Mouse (Mus musculus): Measurements from ENCODE around the gene BC049715. TPM values are rescaled to one million over a fixed set of nuclear protein-coding genes. Genes with fewer than 3 reads are reported as not detected.

The BC049715 gene
- polyA plus RNA-seq (2015; fragmentation: Nextera tagmentation; extraction: Ambion mirVana) = 1.6 and 1.9 TPM in 2 replicates

- peak within 1 kb of the TSS; percentile 97 for H3K9ac ChIP-seq (replicated peaks; ENCODE audit: low read length)
- peak within 1 kb of the TSS; percentile 90 for H3K4me2 ChIP-seq (replicated peaks; ENCODE audit: low read depth, low read length)
- peaks cover 24% of the 10 kb centered on the region for H3K36me3 ChIP-seq (ENCODE audit: insufficient read depth, low read length)
- peak within 1 kb of the TSS; percentile 64 for H3K27ac ChIP-seq (ENCODE audit: low read length)
- H3K27me3 ChIP-seq (ENCODE audit: insufficient read depth, low read length) = no peaks in the 10 kb centered on the region
- H3K9me3 ChIP-seq (ENCODE audit: low read length) = no peaks in the 10 kb centered on the region
- H3K4me1 ChIP-seq (ENCODE audit: insufficient read depth, low read length) = peaks cover 13% of the 10 kb centered on the region
- H3K4me3 ChIP-seq (ENCODE audit: low read length) = peak within 1 kb of the TSS; percentile 66
- under 1% methylated on average over 34 of the region's 34 CpGs for WGBS
- ATAC-seq (ENCODE audit: low FRiP score, low TSS enrichment) = peak; percentile 19; the same call in 1 of the 2 replicates
Observed at GRCm38 (mm10) chr6:136827516-136827880, at the start of gene BC049715. BC049715 (plus strand) TSS chr6:136827626.

- Histone ChIP-seq H3K4me1 (ENCODE audit: insufficient read depth, low read length) (no peaks in the 10 kb centered on the region), H3K36me3 (ENCODE audit: insufficient read depth, low read length) (no peaks in the 10 kb centered on the region), H3K4me3 (ENCODE audit: low read length) (no peak within 1 kb of the TSS), H3K4me2 (replicated peaks; ENCODE audit: low read depth, low read length) (no peak within 1 kb of the TSS), H3K9me3 (ENCODE audit: low read length) (no peaks in the 10 kb centered on the region), H3K9ac (replicated peaks; ENCODE audit: low read length) (no peak within 1 kb of the TSS), H3K27me3 (ENCODE audit: insufficient read depth, low read length) (no peaks in the 10 kb centered on the region), H3K27ac (ENCODE audit: low read length) (no peak within 1 kb of the TSS)
- 70% methylated on average over 20 of the region's 20 CpGs for WGBS
- ATAC-seq (ENCODE audit: low FRiP score, low TSS enrichment) = no peak
Observed at GRCm38 (mm10) chr6:136781377-136781986, 45.9 kb upstream of the BC049715 start, which contains the start of gene Gucy2c. Gucy2c (minus strand) TSS chr6:136781765.

- no peaks in the 10 kb centered on the region for H3K36me3 ChIP-seq (ENCODE audit: insufficient read depth, low read length)
- WGBS = 87% methylated on average over 12 of the region's 12 CpGs
- H3K9me3 ChIP-seq (ENCODE audit: low read length) = no peaks in the 10 kb centered on the region
- H3K4me2 ChIP-seq (replicated peaks; ENCODE audit: low read depth, low read length) = no peak overlapping the region
- H3K4me3 ChIP-seq (ENCODE audit: low read length) = no peak overlapping the region
- H3K27me3 ChIP-seq (ENCODE audit: insufficient read depth, low read length) = no peaks in the 10 kb centered on the region
- no peak overlapping the region for H3K9ac ChIP-seq (replicated peaks; ENCODE audit: low read length)
- no peak overlapping the region for H3K27ac ChIP-seq (ENCODE audit: low read length)
- H3K4me1 ChIP-seq (ENCODE audit: insufficient read depth, low read length) = no peaks in the 10 kb centered on the region
- no peak for ATAC-seq (ENCODE audit: low FRiP score, low TSS enrichment)
Observed at GRCm38 (mm10) chr6:136782146-136782545, 45.3 kb upstream of the BC049715 start.

- Histone ChIP-seq H3K4me3 (ENCODE audit: low read length) (no peak overlapping the region), H3K27ac (ENCODE audit: low read length) (no peak overlapping the region), H3K9ac (replicated peaks; ENCODE audit: low read length) (no peak overlapping the region), H3K36me3 (ENCODE audit: insufficient read depth, low read length) (no peaks in the 10 kb centered on the region), H3K9me3 (ENCODE audit: low read length) (no peaks in the 10 kb centered on the region), H3K27me3 (ENCODE audit: insufficient read depth, low read length) (no peaks in the 10 kb centered on the region), H3K4me2 (replicated peaks; ENCODE audit: low read depth, low read length) (no peak overlapping the region), H3K4me1 (ENCODE audit: insufficient read depth, low read length) (no peaks in the 10 kb centered on the region)
- no peak for ATAC-seq (ENCODE audit: low FRiP score, low TSS enrichment)
- WGBS = 85% methylated on average over 9 of the region's 9 CpGs
Observed at GRCm38 (mm10) chr6:136782761-136783160, 44.7 kb upstream of the BC049715 start.

GRCm38 (mm10) chr6:136789391-136789971, 37.9 kb upstream of the BC049715 start:
- Histone ChIP-seq H3K4me2 (replicated peaks; ENCODE audit: low read depth, low read length) (no peak overlapping the region), H3K9ac (replicated peaks; ENCODE audit: low read length) (no peak overlapping the region), H3K36me3 (ENCODE audit: insufficient read depth, low read length) (no peaks in the 10 kb centered on the region), H3K4me1 (ENCODE audit: insufficient read depth, low read length) (peaks cover 16% of the 10 kb centered on the region), H3K9me3 (ENCODE audit: low read length) (no peaks in the 10 kb centered on the region), H3K27ac (ENCODE audit: low read length) (peak overlapping the region; percentile 68; the same call in 1 of the 2 replicates), H3K27me3 (ENCODE audit: insufficient read depth, low read length) (no peaks in the 10 kb centered on the region), H3K4me3 (ENCODE audit: low read length) (no peak overlapping the region)
- 37% methylated on average over 5 of the region's 5 CpGs for WGBS
- ATAC-seq (ENCODE audit: low FRiP score, low TSS enrichment) = peak; percentile 77

GRCm38 (mm10) chr6:136792884-136793758, 34.3 kb upstream of the BC049715 start:
- H3K9ac ChIP-seq (replicated peaks; ENCODE audit: low read length) = peak overlapping the region; percentile 63

GRCm38 (mm10) chr6:136793831-136794525, 33.4 kb upstream of the BC049715 start:
- H3K9me3 ChIP-seq (ENCODE audit: low read length) = no peaks in the 10 kb centered on the region
- WGBS = under 1% methylated on average over 21 of the region's 24 CpGs
- no peaks in the 10 kb centered on the region for H3K36me3 ChIP-seq (ENCODE audit: insufficient read depth, low read length)
- peaks cover 14% of the 10 kb centered on the region for H3K4me1 ChIP-seq (ENCODE audit: insufficient read depth, low read length)
- peak overlapping the region; percentile 93 for H3K4me2 ChIP-seq (replicated peaks; ENCODE audit: low read depth, low read length)
- no peaks in the 10 kb centered on the region for H3K27me3 ChIP-seq (ENCODE audit: insufficient read depth, low read length)
- H3K4me3 ChIP-seq (ENCODE audit: low read length) = peak overlapping the region; percentile 52
- peak overlapping the region; percentile 63 for H3K9ac ChIP-seq (replicated peaks; ENCODE audit: low read length)
- H3K27ac ChIP-seq (ENCODE audit: low read length) = no peak overlapping the region
- 0 out of 2 replicates have a peak, but pooled peaks have one; percentile 39 for ATAC-seq (ENCODE audit: low FRiP score, low TSS enrichment)

More at GRCm38 (mm10) chr6:136792884-136793758, 34.3 kb upstream of the BC049715 start:
- 25% methylated on average over 16 of the region's 16 CpGs for WGBS
- Histone ChIP-seq H3K36me3 (ENCODE audit: insufficient read depth, low read length) (no peaks in the 10 kb centered on the region), H3K4me3 (ENCODE audit: low read length) (peak overlapping the region; percentile 52), H3K9me3 (ENCODE audit: low read length) (no peaks in the 10 kb centered on the region), H3K27me3 (ENCODE audit: insufficient read depth, low read length) (no peaks in the 10 kb centered on the region), H3K27ac (ENCODE audit: low read length) (no peak overlapping the region), H3K4me1 (ENCODE audit: insufficient read depth, low read length) (peaks cover 16% of the 10 kb centered on the region), H3K4me2 (replicated peaks; ENCODE audit: low read depth, low read length) (peak overlapping the region; percentile 93)
- ATAC-seq (ENCODE audit: low FRiP score, low TSS enrichment) = no peak

- no peaks in the 10 kb centered on the region for H3K9me3 ChIP-seq (ENCODE audit: low read length)
- no peak overlapping the region for H3K4me3 ChIP-seq (ENCODE audit: low read length)
- H3K4me2 ChIP-seq (replicated peaks; ENCODE audit: low read depth, low read length) = no peak overlapping the region
- 44% methylated on average over 1 of the region's 1 CpGs for WGBS
- ATAC-seq (ENCODE audit: low FRiP score, low TSS enrichment) = no peak
- H3K4me1 ChIP-seq (ENCODE audit: insufficient read depth, low read length) = peaks cover 12% of the 10 kb centered on the region
- no peaks in the 10 kb centered on the region for H3K27me3 ChIP-seq (ENCODE audit: insufficient read depth, low read length)
- no peak overlapping the region for H3K9ac ChIP-seq (replicated peaks; ENCODE audit: low read length)
- H3K36me3 ChIP-seq (ENCODE audit: insufficient read depth, low read length) = no peaks in the 10 kb centered on the region
- no peak overlapping the region for H3K27ac ChIP-seq (ENCODE audit: low read length)
Observed at GRCm38 (mm10) chr6:136795110-136795509, 32.3 kb upstream of the BC049715 start.

- no peaks in the 10 kb centered on the region for H3K36me3 ChIP-seq (ENCODE audit: insufficient read depth, low read length)
- no peaks in the 10 kb centered on the region for H3K27me3 ChIP-seq (ENCODE audit: insufficient read depth, low read length)
- H3K4me2 ChIP-seq (replicated peaks; ENCODE audit: low read depth, low read length) = no peak overlapping the region
- no peak overlapping the region for H3K4me3 ChIP-seq (ENCODE audit: low read length)
- H3K4me1 ChIP-seq (ENCODE audit: insufficient read depth, low read length) = peaks cover 12% of the 10 kb centered on the region
- WGBS = 32% methylated on average over 6 of the region's 6 CpGs
- no peaks in the 10 kb centered on the region for H3K9me3 ChIP-seq (ENCODE audit: low read length)
- H3K9ac ChIP-seq (replicated peaks; ENCODE audit: low read length) = no peak overlapping the region
- no peak overlapping the region for H3K27ac ChIP-seq (ENCODE audit: low read length)
- ATAC-seq (ENCODE audit: low FRiP score, low TSS enrichment) = no peak
Observed at GRCm38 (mm10) chr6:136795850-136796249, 31.6 kb upstream of the BC049715 start.
